Comparison of ENCODE assay signal across 14 mouse cellular contexts in the genomic region with DNA sequence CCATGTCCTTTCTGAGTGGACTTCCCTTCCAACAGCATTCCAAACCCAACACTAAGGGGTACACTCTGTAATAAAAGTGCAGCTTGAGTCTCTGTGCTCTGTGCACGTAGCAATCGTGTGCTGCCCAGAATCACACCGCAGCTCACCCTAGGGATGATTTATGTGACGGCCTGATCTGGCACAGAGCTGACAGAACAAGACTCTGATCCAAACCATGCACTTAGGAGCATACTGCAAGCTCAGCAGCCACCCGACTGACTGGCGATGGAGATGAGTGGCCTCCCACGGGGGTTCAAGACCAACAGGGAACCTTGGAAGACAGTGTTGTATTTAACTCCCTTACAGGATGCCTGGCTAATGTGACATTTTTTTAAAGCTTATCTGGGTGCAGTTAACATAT. TPM values are rescaled to one million over a fixed set of nuclear protein-coding genes. Genes with fewer than 3 reads are reported as not detected.
A peak's percentile ranks its signal among the peaks of the same experiment; 100 is the strongest.
DNase-seq lines count a peak whose midpoint lies in the region; ATAC-seq lines count a peak whose summit lies in the region.
"Had no signal": no experiment of that assay in that cellular context is flagged by ENCODE, and none has a peak within 500 bp of the region (broad histone marks: within the 10 kb centered on the region; RNA-seq: fewer than 3 reads in every experiment).

No protein-coding gene starts in this region.

- peak overlapping the region; percentile 60 for H3K27ac ChIP-seq in heart, embryonic 15.5 days
- no peak overlapping the region for H3K27ac ChIP-seq in midbrain, embryonic 14.5 days (replicated peaks; ENCODE audit: low read depth, low read length)
- H3K27ac ChIP-seq in midbrain, embryonic 16.5 days (ENCODE audit: low read length): no peak overlapping the region
- H3K27ac ChIP-seq in intestine, embryonic 15.5 days: peak overlapping the region; percentile 40; the same call in 1 of the 2 replicates
- no peak overlapping the region for H3K27ac ChIP-seq in hindbrain, embryonic 13.5 days

- peaks cover 17% of the 10 kb centered on the region for H3K4me1 ChIP-seq in heart, embryonic 15.5 days (replicated peaks)
- no peaks in the 10 kb centered on the region for H3K4me1 ChIP-seq in midbrain, embryonic 14.5 days (ENCODE audit: control insufficient read depth, insufficient read depth, low read length)
- H3K4me1 ChIP-seq in midbrain, embryonic 16.5 days (ENCODE audit: control insufficient read depth, insufficient read depth, low read length): peaks cover 3% of the 10 kb centered on the region; the same call in 1 of the 2 replicates
- H3K4me1 ChIP-seq in intestine, embryonic 15.5 days (replicated peaks): peaks cover 16% of the 10 kb centered on the region
- H3K4me1 ChIP-seq in hindbrain, embryonic 13.5 days (replicated peaks): peaks cover 20% of the 10 kb centered on the region

- no peaks in the 10 kb centered on the region for H3K9me3 ChIP-seq in heart, embryonic 15.5 days (replicated peaks)
- no peaks in the 10 kb centered on the region for H3K9me3 ChIP-seq in midbrain, embryonic 14.5 days (ENCODE audit: control insufficient read depth, low read length)
- H3K9me3 ChIP-seq in midbrain, embryonic 16.5 days (replicated peaks; ENCODE audit: control insufficient read depth, low read length, poor library complexity, severe bottlenecking): no peaks in the 10 kb centered on the region
- H3K9me3 ChIP-seq in intestine, embryonic 15.5 days: no peaks in the 10 kb centered on the region
- no peaks in the 10 kb centered on the region for H3K9me3 ChIP-seq in hindbrain, embryonic 13.5 days

- DNase-seq in heart, postnatal 4 days: no peak
- DNase-seq in midbrain, embryonic 14.5 days: peak; percentile 8
- DNase-seq in yolk sac, embryonic 10.5 days (ENCODE audit: low spot score): peak; percentile 72
- DNase-seq: cerebellum, adult 11 months; heart, postnatal 36 days; kidney, postnatal 25 days; lung, postnatal 36 days had no signal

- no peak overlapping the region for H3K4me3 ChIP-seq in heart, embryonic 15.5 days
- H3K4me3 ChIP-seq in midbrain, embryonic 14.5 days (replicated peaks; ENCODE audit: low read depth, low read length): no peak overlapping the region
- H3K4me3 ChIP-seq in midbrain, embryonic 16.5 days (ENCODE audit: low read depth, low read length): no peak overlapping the region
- H3K4me3 ChIP-seq in intestine, embryonic 15.5 days (replicated peaks): no peak overlapping the region
- no peak overlapping the region for H3K4me3 ChIP-seq in hindbrain, embryonic 13.5 days

- H3K36me3 ChIP-seq in heart, embryonic 15.5 days: no peaks in the 10 kb centered on the region
- H3K36me3 ChIP-seq in midbrain, embryonic 14.5 days (ENCODE audit: control insufficient read depth, insufficient read depth, low read length): no peaks in the 10 kb centered on the region
- H3K36me3 ChIP-seq in midbrain, embryonic 16.5 days (ENCODE audit: control insufficient read depth, insufficient read depth, low read length): no peaks in the 10 kb centered on the region
- H3K36me3 ChIP-seq in intestine, embryonic 15.5 days: no peaks in the 10 kb centered on the region
- H3K36me3 ChIP-seq in hindbrain, embryonic 13.5 days: no peaks in the 10 kb centered on the region

- WGBS in heart, embryonic 15.5 days: 17% methylated on average over 7 of the region's 7 CpGs
- WGBS in midbrain, embryonic 14.5 days: 58% methylated on average over 7 of the region's 7 CpGs
- WGBS in midbrain, embryonic 16.5 days: 42% methylated on average over 7 of the region's 7 CpGs
- WGBS in intestine, embryonic 15.5 days: 17% methylated on average over 7 of the region's 7 CpGs
- WGBS in hindbrain, embryonic 13.5 days: 43% methylated on average over 7 of the region's 7 CpGs

- no peaks in the 10 kb centered on the region; the same call in 1 of the 2 replicates for H3K27me3 ChIP-seq in heart, embryonic 15.5 days
- H3K27me3 ChIP-seq in midbrain, embryonic 14.5 days (ENCODE audit: control insufficient read depth, insufficient read depth, low read length): no peaks in the 10 kb centered on the region
- no peaks in the 10 kb centered on the region for H3K27me3 ChIP-seq in midbrain, embryonic 16.5 days (ENCODE audit: control insufficient read depth, insufficient read depth, low read depth, low read length)
- no peaks in the 10 kb centered on the region for H3K27me3 ChIP-seq in intestine, embryonic 15.5 days (replicated peaks)
- no peaks in the 10 kb centered on the region for H3K27me3 ChIP-seq in hindbrain, embryonic 13.5 days

- no peak overlapping the region for H3K9ac ChIP-seq in heart, embryonic 15.5 days
- H3K9ac ChIP-seq in midbrain, embryonic 14.5 days (replicated peaks; ENCODE audit: low read length): no peak overlapping the region
- no peak overlapping the region for H3K9ac ChIP-seq in midbrain, embryonic 16.5 days (ENCODE audit: low read depth, low read length)
- no peak overlapping the region for H3K9ac ChIP-seq in intestine, embryonic 15.5 days
- H3K9ac ChIP-seq in hindbrain, embryonic 13.5 days: no peak overlapping the region

- peak; percentile 82 for ATAC-seq in heart, embryonic 15.5 days (replicated peaks; ENCODE audit: insufficient number of reproducible peaks, insufficient read depth, low FRiP score, low read depth)
- no peak for ATAC-seq in midbrain, embryonic 14.5 days (ENCODE audit: low FRiP score, low TSS enrichment)
- ATAC-seq in midbrain, embryonic 16.5 days: no peak
- ATAC-seq in intestine, embryonic 15.5 days: peak; percentile 58
- no peak for ATAC-seq in hindbrain, embryonic 13.5 days (ENCODE audit: low FRiP score)

- H3K4me2 ChIP-seq in heart, embryonic 15.5 days: peak overlapping the region; percentile 30
- H3K4me2 ChIP-seq in midbrain, embryonic 14.5 days (ENCODE audit: low read length): no peak overlapping the region
- H3K4me2 ChIP-seq in midbrain, embryonic 16.5 days (ENCODE audit: low read length): no peak overlapping the region
- H3K4me2 ChIP-seq in intestine, embryonic 15.5 days (replicated peaks): peak overlapping the region; percentile 11; the same call in 1 of the 2 replicates
- H3K4me2 ChIP-seq in hindbrain, embryonic 13.5 days: no peak overlapping the region

RNA-seq across cellular contexts. Expression of a gene that starts 41.4 kb away (rescaled TPM):
- polyA plus RNA-seq in heart, embryonic 15.5 days (2015; fragmentation: Nextera tagmentation; extraction: Ambion mirVana): not detected in 2 replicates
- total RNA-seq in heart, postnatal 4 days (2021): not detected
- polyA plus RNA-seq in midbrain, embryonic 14.5 days (2014; fragmentation: Nextera tagmentation; extraction: Ambion mirVana): not detected in 2 replicates
- polyA plus RNA-seq in midbrain, embryonic 16.5 days (2015; fragmentation: Nextera tagmentation; extraction: Ambion mirVana): not detected in 2 replicates
- not detected in 2 replicates for polyA plus RNA-seq in intestine, embryonic 15.5 days (2015; fragmentation: Nextera tagmentation; extraction: Ambion mirVana)
- not detected in 2 replicates for polyA plus RNA-seq in hindbrain, embryonic 13.5 days (2015; fragmentation: Nextera tagmentation; extraction: Ambion mirVana)
- total RNA-seq: heart, postnatal 36 days; left cerebral cortex, postnatal 10 days had no signal
- polyA plus RNA-seq: embryonic facial prominence, embryonic 14.5 days; frontal cortex, adult 2 months had no signal

Comparison
In these comparisons a context has a peak if more than half of its experiments do, and no peak if none do; other contexts are left out.
1. ATAC-seq: peak in heart, embryonic 15.5 days (single experiment) and intestine, embryonic 15.5 days (single experiment); none in midbrain, embryonic 14.5 days (single experiment), midbrain, embryonic 16.5 days (single experiment) and hindbrain, embryonic 13.5 days (single experiment).
2. H3K27ac ChIP-seq: peak in heart, embryonic 15.5 days (single experiment) and intestine, embryonic 15.5 days (single experiment); none in midbrain, embryonic 14.5 days (single experiment), midbrain, embryonic 16.5 days (single experiment) and hindbrain, embryonic 13.5 days (single experiment).
3. H3K4me2 ChIP-seq: peak in heart, embryonic 15.5 days (single experiment) and intestine, embryonic 15.5 days (single experiment); none in midbrain, embryonic 14.5 days (single experiment), midbrain, embryonic 16.5 days (single experiment) and hindbrain, embryonic 13.5 days (single experiment).